Mouse (Mus musculus): Measurements from ENCODE around the gene Ddx55.

Gene Ddx55

GRCm38 (mm10) chr5:124610965-124611364 lies 58.3 kb downstream of the Ddx55 start:
- H3K9me3 ChIP-seq (ENCODE audit: low read length) = no peaks in the 10 kb centered on the region
- no peaks in the 10 kb centered on the region for H3K27me3 ChIP-seq (ENCODE audit: insufficient read depth, low read length)
- peaks cover 44% of the 10 kb centered on the region for H3K4me1 ChIP-seq (replicated peaks; ENCODE audit: low read depth, low read length)
- H3K36me3 ChIP-seq (ENCODE audit: insufficient read depth, low read length) = peaks cover 9% of the 10 kb centered on the region; the same call in 1 of the 2 replicates
- peak; percentile 72 for TF ChIP-seq CTCF (conservative IDR thresholded peaks at IDR 0.05; ENCODE audit: low read length)
- no peak for TF ChIP-seq POU5F1 (IDR thresholded peaks at IDR 0.05; ENCODE audit: borderline replicate concordance, low read length)
- no peak for TF ChIP-seq NANOG (IDR thresholded peaks at IDR 0.05; ENCODE audit: borderline replicate concordance, low read length)
- peak overlapping the region; percentile 63 for H3K4me3 ChIP-seq (replicated peaks; ENCODE audit: low read length)

DNA sequence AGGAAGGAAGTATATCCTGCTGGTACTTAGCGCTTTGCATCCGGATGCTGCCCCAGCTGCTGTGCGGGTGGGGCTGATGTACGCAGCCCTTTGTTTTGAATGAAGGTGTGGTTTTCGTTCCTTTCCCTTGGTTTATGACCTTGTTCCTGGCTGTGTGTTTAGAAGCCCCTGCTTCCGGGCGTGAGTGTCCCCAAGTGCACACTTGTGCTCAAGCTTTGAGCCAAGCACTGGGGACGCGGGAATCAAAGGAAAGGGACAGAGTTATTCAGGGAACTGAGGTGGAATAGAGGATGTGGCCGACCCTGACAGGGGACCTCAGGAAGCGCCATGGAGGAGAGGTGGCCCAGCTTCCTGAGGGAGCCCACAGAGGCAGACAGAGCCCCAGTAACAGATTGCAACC lies 62.0 kb downstream of the Ddx55 start:
- Histone ChIP-seq H3K36me3 (ENCODE audit: insufficient read depth, low read length) (peaks cover 10% of the 10 kb centered on the region; the same call in 1 of the 2 replicates), H3K27me3 (ENCODE audit: insufficient read depth, low read length) (no peaks in the 10 kb centered on the region), H3K4me3 (replicated peaks; ENCODE audit: low read length) (no peak overlapping the region; the same call in 1 of the 2 replicates), H3K9me3 (ENCODE audit: low read length) (no peaks in the 10 kb centered on the region), H3K4me1 (replicated peaks; ENCODE audit: low read depth, low read length) (peaks cover 58% of the 10 kb centered on the region)
- TF ChIP-seq CTCF (conservative IDR thresholded peaks at IDR 0.05; ENCODE audit: low read length) (no peak), POU5F1 (IDR thresholded peaks at IDR 0.05; ENCODE audit: borderline replicate concordance, low read length) (no peak), NANOG (IDR thresholded peaks at IDR 0.05; ENCODE audit: borderline replicate concordance, low read length) (no peak)

DNA sequence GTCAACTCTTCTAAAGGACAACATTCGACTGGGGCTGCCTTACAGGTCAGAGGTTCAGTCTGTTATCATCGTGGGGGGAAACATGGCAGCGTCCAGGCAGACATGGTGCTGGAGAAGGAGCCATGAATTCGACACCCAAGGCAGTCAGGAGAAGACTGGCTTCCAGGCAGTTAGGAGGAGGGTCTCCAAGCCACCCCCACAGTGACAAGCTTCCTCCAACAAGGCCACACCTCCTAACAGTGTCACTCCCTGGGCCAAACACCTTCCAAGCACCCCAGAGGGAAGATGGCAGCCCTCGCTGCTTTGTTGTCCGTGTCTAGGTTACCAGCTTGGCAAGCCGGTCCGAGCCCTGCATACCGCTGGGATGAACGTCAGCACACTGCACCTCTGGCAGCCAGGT lies 66.0 kb downstream of the Ddx55 start:
- Histone ChIP-seq H3K4me1 (replicated peaks; ENCODE audit: low read depth, low read length) (peaks cover 60% of the 10 kb centered on the region), H3K9me3 (ENCODE audit: low read length) (no peaks in the 10 kb centered on the region), H3K36me3 (ENCODE audit: insufficient read depth, low read length) (peaks cover 35% of the 10 kb centered on the region), H3K4me3 (replicated peaks; ENCODE audit: low read length) (peak overlapping the region; percentile 74), H3K27me3 (ENCODE audit: insufficient read depth, low read length) (no peaks in the 10 kb centered on the region)
- TF ChIP-seq POU5F1 (IDR thresholded peaks at IDR 0.05; ENCODE audit: borderline replicate concordance, low read length) (no peak), NANOG (IDR thresholded peaks at IDR 0.05; ENCODE audit: borderline replicate concordance, low read length) (no peak), CTCF (conservative IDR thresholded peaks at IDR 0.05; ENCODE audit: low read length) (no peak)

All from E14TG2a.4 (cell line).